Mouse (Mus musculus): Measurements from ENCODE around the gene Dctpp1. TPM values are rescaled to one million over a fixed set of nuclear protein-coding genes. Genes with fewer than 3 reads are reported as not detected.

The Dctpp1 gene
- polyA plus RNA-seq, 1 experiment from 2014 or later: 167 TPM

Other genes with a start within 250 kb of the Dctpp1 start
- gene Mvp, start 246.1 kb downstream of the Dctpp1 start, polyA plus RNA-seq (2016; fragmentation: Nextera tagmentation; extraction: Ambion mirVana): 8.3 and 8.9 TPM in 2 replicates
- gene Pagr1b, start 244.2 kb downstream of the Dctpp1 start, polyA plus RNA-seq (2016; fragmentation: Nextera tagmentation; extraction: Ambion mirVana): 0.57 TPM in 1 of 2 replicates, not detected in the other
- gene Pagr1a, start 243.4 kb downstream of the Dctpp1 start, polyA plus RNA-seq (2016; fragmentation: Nextera tagmentation; extraction: Ambion mirVana): 60.5 and 65.1 TPM in 2 replicates
- gene Gm42742, start 239.6 kb downstream of the Dctpp1 start, polyA plus RNA-seq (2016; fragmentation: Nextera tagmentation; extraction: Ambion mirVana): 4.1 and 8.9 TPM in 2 replicates
- gene Prrt2, start 239.5 kb downstream of the Dctpp1 start, polyA plus RNA-seq (2016; fragmentation: Nextera tagmentation; extraction: Ambion mirVana): 0.88 and 2.1 TPM in 2 replicates
- gene Maz, start 233.7 kb downstream of the Dctpp1 start, polyA plus RNA-seq (2016; fragmentation: Nextera tagmentation; extraction: Ambion mirVana): 104 and 107 TPM in 2 replicates
- 126 and 132 TPM in 2 replicates for gene Kif22, start 218.2 kb downstream of the Dctpp1 start, polyA plus RNA-seq (2016; fragmentation: Nextera tagmentation; extraction: Ambion mirVana)
- not detected in 2 replicates for gene Zg16, start 173.4 kb downstream of the Dctpp1 start, polyA plus RNA-seq (2016; fragmentation: Nextera tagmentation; extraction: Ambion mirVana)
- 8.3 and 8.5 TPM in 2 replicates for gene AI467606, start 169.3 kb downstream of the Dctpp1 start, polyA plus RNA-seq (2016; fragmentation: Nextera tagmentation; extraction: Ambion mirVana)
- 36.5 and 40.3 TPM in 2 replicates for gene Qprt, start 138.5 kb downstream of the Dctpp1 start, polyA plus RNA-seq (2016; fragmentation: Nextera tagmentation; extraction: Ambion mirVana)
- 7.3 and 7.4 TPM in 2 replicates for gene Spn, start 122.9 kb downstream of the Dctpp1 start, polyA plus RNA-seq (2016; fragmentation: Nextera tagmentation; extraction: Ambion mirVana)
- 35.0 and 36.0 TPM in 2 replicates for gene Cd2bp2, start 64.7 kb downstream of the Dctpp1 start, polyA plus RNA-seq (2016; fragmentation: Nextera tagmentation; extraction: Ambion mirVana)
- gene Tbc1d10b, start 52.2 kb downstream of the Dctpp1 start, polyA plus RNA-seq (2016; fragmentation: Nextera tagmentation; extraction: Ambion mirVana): 26.7 and 30.9 TPM in 2 replicates
- 37.6 and 41.4 TPM in 2 replicates for gene Mylpf, start 51.8 kb downstream of the Dctpp1 start, polyA plus RNA-seq (2016; fragmentation: Nextera tagmentation; extraction: Ambion mirVana)
- gene Zfp553, start 27.6 kb downstream of the Dctpp1 start, polyA plus RNA-seq (2016; fragmentation: Nextera tagmentation; extraction: Ambion mirVana): 13.7 and 14.2 TPM in 2 replicates
- 10.6 and 13.6 TPM in 2 replicates for gene Sept1, start 27.6 kb downstream of the Dctpp1 start, polyA plus RNA-seq (2016; fragmentation: Nextera tagmentation; extraction: Ambion mirVana)
- 30.0 and 31.6 TPM in 2 replicates for gene Zfp771, start 16.4 kb downstream of the Dctpp1 start, polyA plus RNA-seq (2016; fragmentation: Nextera tagmentation; extraction: Ambion mirVana)
- 170 and 172 TPM in 2 replicates for gene Sephs2, start 13.3 kb upstream of the Dctpp1 start, polyA plus RNA-seq (2016; fragmentation: Nextera tagmentation; extraction: Ambion mirVana)
- gene Itgal, start 35.6 kb upstream of the Dctpp1 start, polyA plus RNA-seq (2016; fragmentation: Nextera tagmentation; extraction: Ambion mirVana): 6.0 and 6.3 TPM in 2 replicates
- gene Zfp768, start 84.9 kb upstream of the Dctpp1 start, polyA plus RNA-seq (2016; fragmentation: Nextera tagmentation; extraction: Ambion mirVana): 4.8 and 5.2 TPM in 2 replicates
- gene Zfp747, start 115.3 kb upstream of the Dctpp1 start, polyA plus RNA-seq (2016; fragmentation: Nextera tagmentation; extraction: Ambion mirVana): 3.9 and 4.1 TPM in 2 replicates
- gene 9130019O22Rik, start 126.5 kb upstream of the Dctpp1 start, polyA plus RNA-seq (2016; fragmentation: Nextera tagmentation; extraction: Ambion mirVana): 2.1 and 2.4 TPM in 2 replicates
- 1.7 and 1.8 TPM in 2 replicates for gene E430018J23Rik, start 132.9 kb upstream of the Dctpp1 start, polyA plus RNA-seq (2016; fragmentation: Nextera tagmentation; extraction: Ambion mirVana)
- 2.4 and 2.5 TPM in 2 replicates for gene Zfp764, start 146.1 kb upstream of the Dctpp1 start, polyA plus RNA-seq (2016; fragmentation: Nextera tagmentation; extraction: Ambion mirVana)
- gene Zfp688, start 161.4 kb upstream of the Dctpp1 start, polyA plus RNA-seq (2016; fragmentation: Nextera tagmentation; extraction: Ambion mirVana): 11.0 and 11.6 TPM in 2 replicates
- gene Zfp689, start 188.4 kb upstream of the Dctpp1 start, polyA plus RNA-seq (2016; fragmentation: Nextera tagmentation; extraction: Ambion mirVana): 3.1 and 3.3 TPM in 2 replicates
- gene Prr14, start 198.9 kb upstream of the Dctpp1 start, polyA plus RNA-seq (2016; fragmentation: Nextera tagmentation; extraction: Ambion mirVana): 29.6 and 31.0 TPM in 2 replicates
- 6.9 and 8.1 TPM in 2 replicates for gene Fbrs, start 218.5 kb upstream of the Dctpp1 start, polyA plus RNA-seq (2016; fragmentation: Nextera tagmentation; extraction: Ambion mirVana)